Mouse (Mus musculus) spleen, adult 12 weeks (tissue): ENCODE results near the gene Kcnip1.

Experiments used
- DNase-seq: peaks from one replicate; pipeline ENCODE4 v3.0.0; 2022; ENCODE audit warnings: low spot score

Kcnip1 gene

GRCm38 (mm10) chr11:33992938-33993337 is at the start of gene Kcnip1:
Gene Kcnip1 (minus strand): TSS chr11:33993152.
- DNase-seq, result no peak

- no peak for DNase-seq
Observed at GRCm38 (mm10) chr11:34040061-34040460, 47.1 kb upstream of the Kcnip1 start.

GRCm38 (mm10) chr11:34035909-34036658 is 43.1 kb upstream of the Kcnip1 start:
- no peak for DNase-seq

GRCm38 (mm10) chr11:34034794-34035193 is 41.8 kb upstream of the Kcnip1 start:
- DNase-seq, result no peak

DNA sequence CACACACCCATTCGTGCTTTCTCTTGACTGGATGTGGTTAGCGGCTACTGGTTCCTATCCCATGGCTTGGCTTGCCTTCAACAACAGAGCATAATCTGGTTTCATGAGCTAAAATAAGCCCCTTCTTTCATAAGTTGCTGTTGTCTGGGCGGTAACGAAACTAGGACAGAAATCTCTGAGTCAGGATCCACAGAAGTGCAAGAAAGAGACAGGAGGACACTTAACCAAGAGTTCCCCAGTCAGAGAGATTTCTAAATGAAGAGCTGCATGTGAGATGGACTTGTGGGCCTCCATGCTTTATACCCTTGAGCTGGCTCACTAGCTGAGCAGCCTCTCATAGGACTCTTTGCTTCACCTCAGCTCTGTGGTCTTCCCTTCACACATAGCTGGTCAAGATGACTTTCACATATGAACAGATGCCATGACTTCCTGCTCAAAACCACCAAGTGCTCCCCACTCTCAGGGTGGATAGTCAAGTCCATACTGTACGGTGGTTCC is 41.1 kb upstream of the Kcnip1 start:
- DNase-seq, result no peak

DNA sequence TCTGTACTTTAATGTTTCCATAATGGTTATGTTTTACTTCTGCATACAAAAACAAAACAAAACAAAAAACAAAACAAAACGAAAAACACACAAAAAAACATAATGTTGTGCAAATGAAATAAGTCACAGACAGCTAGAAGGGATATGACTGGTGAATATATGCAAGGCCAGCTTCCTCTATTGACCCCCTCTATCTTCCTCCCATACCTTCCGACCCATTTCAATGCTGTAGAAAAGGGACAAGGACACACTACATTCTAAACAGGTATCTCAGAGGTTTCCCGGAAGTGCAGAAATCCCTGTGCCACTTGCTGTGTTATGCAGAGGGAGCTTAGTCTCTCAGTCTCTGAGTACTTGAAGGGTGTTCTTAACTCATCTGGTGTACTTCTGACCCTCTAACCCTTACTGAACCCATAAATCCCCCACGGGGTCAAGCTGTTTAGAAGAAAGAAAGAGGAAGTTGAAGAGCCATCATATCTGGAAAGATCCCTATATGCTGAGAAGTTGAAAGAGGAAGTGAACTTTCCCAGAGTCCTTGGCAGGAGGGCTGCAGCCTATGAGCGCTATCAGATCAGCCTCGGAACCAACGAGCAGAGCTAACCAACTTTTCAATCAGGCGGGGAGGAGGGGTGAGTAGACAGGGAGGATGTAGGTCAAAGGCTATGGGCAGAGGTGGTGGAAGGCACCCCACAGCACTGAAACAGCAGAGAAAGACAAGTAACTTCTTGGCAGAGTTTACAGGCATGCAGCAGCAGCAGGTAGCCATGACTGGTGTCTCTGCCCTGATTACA is 38.3 kb upstream of the Kcnip1 start:
- peak; percentile 26 for DNase-seq

DNA sequence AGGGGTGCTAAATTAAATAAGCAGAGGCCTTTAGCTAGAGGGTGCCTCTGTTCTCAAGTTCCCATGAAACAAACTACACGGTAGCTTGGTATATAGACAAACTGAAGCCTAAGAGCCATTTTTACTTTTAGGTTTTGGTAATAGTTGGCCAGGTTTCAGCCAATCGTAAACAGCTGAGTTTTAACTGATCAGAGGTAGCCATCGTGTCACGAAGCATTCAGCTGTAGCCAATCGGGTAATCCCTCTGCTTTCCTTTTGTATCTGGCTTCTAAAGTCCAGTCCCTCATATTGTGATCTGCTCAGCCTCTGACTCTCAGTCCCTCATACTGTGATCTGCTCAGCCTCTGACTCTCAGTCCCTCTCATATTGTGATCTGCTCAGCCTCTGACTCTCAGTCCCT is 36.7 kb upstream of the Kcnip1 start:
- DNase-seq, result no peak

- DNase-seq, result no peak
Observed at GRCm38 (mm10) chr11:34025091-34025490, 32.1 kb upstream of the Kcnip1 start.

GRCm38 (mm10) chr11:34012007-34012652 is 19.2 kb upstream of the Kcnip1 start:
- no peak for DNase-seq

DNA sequence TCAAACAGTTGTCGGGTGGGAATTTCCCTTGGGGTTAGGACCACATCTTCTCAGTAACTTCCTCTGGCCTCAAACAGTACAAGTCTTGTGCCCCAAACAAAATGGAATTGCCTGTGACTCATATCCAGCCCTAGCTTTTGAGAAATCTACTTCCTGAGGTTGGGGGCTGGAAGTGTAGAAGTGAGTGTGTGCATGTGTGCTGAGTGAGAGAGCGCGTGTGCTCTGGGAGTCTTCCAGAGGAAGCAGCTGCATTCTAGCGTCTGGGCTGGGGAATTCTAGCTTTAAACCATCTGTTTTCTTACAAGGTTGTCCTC is 17.9 kb upstream of the Kcnip1 start:
- no peak for DNase-seq

GRCm38 (mm10) chr11:34010133-34010858 is 17.3 kb upstream of the Kcnip1 start:
- DNase-seq, result no peak

GRCm38 (mm10) chr11:34009316-34010087 is 16.6 kb upstream of the Kcnip1 start:
- DNase-seq, result no peak

DNA sequence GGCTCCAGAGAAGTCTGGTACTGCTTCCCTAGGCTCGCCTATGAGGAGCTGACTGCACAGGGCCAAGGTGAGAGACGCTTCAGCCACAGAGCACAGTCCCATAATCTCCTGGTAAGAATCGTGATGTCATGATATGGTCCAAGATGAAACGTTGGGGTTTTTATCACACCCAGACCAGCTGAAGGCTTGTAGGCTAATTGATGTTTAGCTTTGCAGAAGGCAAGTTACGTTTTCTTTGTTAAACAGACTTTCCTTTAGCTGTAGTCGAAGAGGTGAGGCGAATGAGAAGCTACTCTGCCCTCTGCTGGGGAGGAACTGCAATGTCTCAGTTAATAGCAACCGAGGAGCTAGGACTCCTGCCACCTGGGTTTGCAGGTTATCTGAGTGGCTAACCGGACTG is 15.8 kb upstream of the Kcnip1 start:
- DNase-seq, result peak; percentile 35

GRCm38 (mm10) chr11:34008214-34008613 is 15.3 kb upstream of the Kcnip1 start:
- DNase-seq, result peak; percentile 14

DNA sequence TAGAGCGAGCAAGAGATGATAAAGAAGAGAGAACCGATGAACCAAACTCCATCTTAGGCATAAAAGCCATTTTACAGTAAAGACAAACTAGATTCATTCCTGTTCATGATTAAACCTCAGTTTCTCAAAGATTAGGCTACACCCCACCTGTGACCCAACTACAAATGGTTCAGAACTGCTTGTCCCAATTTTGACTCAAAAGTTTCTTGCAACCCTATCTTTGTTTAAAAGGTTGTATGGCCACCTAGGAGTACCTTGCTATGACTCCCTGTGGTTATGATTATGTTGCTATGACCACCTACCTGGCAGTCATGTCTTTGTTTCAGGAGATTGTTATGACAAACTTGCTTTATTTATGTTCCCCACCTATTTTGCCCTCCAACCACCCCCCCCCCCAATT is 14.7 kb upstream of the Kcnip1 start:
- no peak for DNase-seq

DNA sequence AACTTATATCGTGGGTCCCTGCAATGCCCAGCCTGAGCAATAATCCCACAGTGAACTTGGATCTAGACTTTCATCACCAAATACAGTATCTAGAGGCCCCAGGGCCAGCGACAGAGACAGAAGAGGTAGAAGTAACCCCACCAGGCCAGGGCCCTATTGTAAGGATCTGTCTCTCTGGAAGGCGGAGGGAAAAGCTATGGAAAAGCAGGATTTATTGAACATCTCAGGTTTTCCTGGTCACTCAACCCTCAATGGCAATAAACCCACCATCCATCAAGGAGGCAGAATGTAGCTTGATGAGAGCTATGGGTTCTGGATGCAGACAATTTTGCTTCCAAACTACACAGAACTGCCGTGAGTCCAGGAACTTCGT is 9.6 kb upstream of the Kcnip1 start:
- no peak for DNase-seq

DNA sequence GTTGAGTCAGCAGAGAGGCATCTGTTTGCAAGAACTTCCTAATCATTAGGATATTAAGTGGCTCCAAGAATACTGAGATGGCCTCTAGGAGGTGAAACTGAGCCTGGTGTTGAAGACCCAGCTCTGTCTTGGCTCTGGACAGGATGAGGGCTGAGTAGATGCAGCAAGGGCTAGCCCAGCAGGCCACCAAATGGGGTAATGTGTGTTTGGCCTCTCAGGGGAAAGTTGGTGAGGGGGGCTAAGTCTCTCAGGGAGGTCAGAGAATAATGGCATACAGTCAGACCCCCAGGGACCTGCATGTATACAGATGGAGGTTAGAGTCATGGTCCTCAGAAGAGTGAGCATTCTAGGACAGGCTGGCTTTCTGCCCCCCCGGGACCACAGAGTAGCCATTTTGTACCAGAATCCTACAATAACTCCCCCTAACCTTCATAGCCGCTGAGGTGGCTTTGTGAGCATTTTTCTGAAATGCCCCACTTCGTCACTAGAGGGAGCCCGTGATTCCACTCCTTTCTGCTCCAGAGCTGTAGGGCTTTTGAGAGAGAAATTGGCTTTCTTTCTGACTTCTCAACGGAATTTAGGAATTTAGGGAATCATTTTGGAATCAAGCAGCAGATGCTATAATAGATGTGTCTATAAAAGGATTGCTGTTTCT is 9.1 kb upstream of the Kcnip1 start:
- peak; percentile 29 for DNase-seq

DNA sequence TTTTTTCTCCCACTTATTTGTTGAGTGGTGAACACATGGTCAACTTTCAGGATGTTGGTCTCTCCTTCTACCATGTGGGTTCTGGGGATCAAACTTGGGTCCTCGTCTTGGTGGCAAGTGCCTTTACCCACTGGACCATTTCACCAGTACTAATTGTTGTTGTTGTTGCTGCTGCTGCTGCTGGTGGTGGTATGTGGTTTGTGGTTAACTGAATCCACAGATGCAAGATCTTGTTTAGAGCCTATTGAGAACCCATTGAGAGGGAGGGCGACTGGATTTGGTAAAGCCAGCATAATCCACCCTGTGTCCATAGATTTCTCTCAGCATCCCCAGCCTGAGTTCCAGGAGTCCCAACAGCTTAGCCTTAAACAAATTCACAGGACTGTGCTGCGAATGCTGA is 7.5 kb upstream of the Kcnip1 start:
- DNase-seq, result no peak

GRCm38 (mm10) chr11:33998244-33998643 is 5.3 kb upstream of the Kcnip1 start:
- DNase-seq, result no peak

DNA sequence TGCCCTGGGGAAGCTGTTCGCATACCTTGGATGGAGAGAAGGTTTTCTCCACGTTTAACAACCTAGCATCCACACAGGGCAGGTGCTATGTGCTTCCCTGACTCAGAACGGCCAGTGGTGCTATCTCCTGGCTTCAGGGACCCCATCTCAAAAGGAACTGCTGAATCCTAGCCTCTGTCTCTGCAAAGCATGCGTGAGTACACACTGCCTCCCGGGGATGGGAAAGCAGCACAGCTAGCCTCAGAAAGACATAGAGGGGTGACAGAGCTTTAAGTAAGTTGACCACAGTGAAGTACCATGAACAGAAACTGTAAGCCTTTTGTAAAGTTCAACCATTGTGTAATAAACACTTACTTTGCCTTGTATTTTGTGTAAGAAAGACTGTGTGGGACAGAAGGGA is 544 bp upstream of the Kcnip1 start:
- no peak for DNase-seq

DNA sequence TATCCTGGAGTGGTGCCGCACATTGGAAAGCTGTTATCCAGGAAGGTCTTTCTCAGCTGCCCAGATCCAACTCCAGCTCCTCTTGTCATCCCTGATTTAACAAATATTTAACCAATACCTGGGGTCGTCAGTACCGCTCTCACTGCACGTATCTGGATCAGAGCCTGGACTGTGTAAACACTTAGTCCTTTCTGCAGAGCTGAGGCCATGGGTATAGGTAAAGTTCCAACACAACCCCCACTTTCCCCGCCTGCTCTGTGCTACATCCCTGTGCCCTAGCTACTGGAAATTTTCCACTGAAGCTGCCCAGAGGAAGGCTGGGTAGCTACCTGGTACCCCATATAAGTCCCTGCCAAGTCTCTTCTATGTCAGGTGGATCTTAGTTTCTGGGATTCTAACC is 3.0 kb downstream of the Kcnip1 start:
- no peak for DNase-seq
